Mouse (Mus musculus): ENCODE results near the gene Alcam. TPM values are rescaled to one million over a fixed set of nuclear protein-coding genes. Genes with fewer than 3 reads are reported as not detected.

Gene Alcam
- total RNA-seq, 2 experiments from 2014 or later = 0.84 to 7.6 TPM

- no peak for ATAC-seq (replicated peaks; ENCODE audit: low FRiP score, poor library complexity, severe bottlenecking)
These were observed 74.9 kb downstream of the Alcam start for GRCm38 (mm10) chr16:52378811-52379597.

- no peak for ATAC-seq (replicated peaks; ENCODE audit: low FRiP score, poor library complexity, severe bottlenecking)
These were observed 77.0 kb downstream of the Alcam start for GRCm38 (mm10) chr16:52376827-52377226.

- no peak for ATAC-seq (replicated peaks; ENCODE audit: low FRiP score, poor library complexity, severe bottlenecking)
These were observed 81.9 kb downstream of the Alcam start for GRCm38 (mm10) chr16:52371956-52372355.

- no peak for ATAC-seq (replicated peaks; ENCODE audit: low FRiP score, poor library complexity, severe bottlenecking)
These were observed 85.4 kb downstream of the Alcam start for GRCm38 (mm10) chr16:52368521-52368920.

- ATAC-seq (replicated peaks; ENCODE audit: low FRiP score, poor library complexity, severe bottlenecking) = no peak
These were observed 87.0 kb downstream of the Alcam start for GRCm38 (mm10) chr16:52366915-52367314.

- no peak for ATAC-seq (replicated peaks; ENCODE audit: low FRiP score, poor library complexity, severe bottlenecking)
These were observed 89.8 kb downstream of the Alcam start for GRCm38 (mm10) chr16:52363944-52364511.

- no peak for ATAC-seq (replicated peaks; ENCODE audit: low FRiP score, poor library complexity, severe bottlenecking)
These were observed 110.3 kb downstream of the Alcam start for GRCm38 (mm10) chr16:52343467-52344033.

GRCm38 (mm10) chr16:52342694-52343466 is 111.0 kb downstream of the Alcam start:
- no peak for ATAC-seq (replicated peaks; ENCODE audit: low FRiP score, poor library complexity, severe bottlenecking)

- ATAC-seq (replicated peaks; ENCODE audit: low FRiP score, poor library complexity, severe bottlenecking) = no peak
These were observed 119.8 kb downstream of the Alcam start for GRCm38 (mm10) chr16:52334084-52334483.

GRCm38 (mm10) chr16:52333631-52334030 is 120.2 kb downstream of the Alcam start:
- ATAC-seq (replicated peaks; ENCODE audit: low FRiP score, poor library complexity, severe bottlenecking) = no peak

GRCm38 (mm10) chr16:52331341-52331830 is 122.5 kb downstream of the Alcam start:
- ATAC-seq (replicated peaks; ENCODE audit: low FRiP score, poor library complexity, severe bottlenecking) = no peak

- no peak for ATAC-seq (replicated peaks; ENCODE audit: low FRiP score, poor library complexity, severe bottlenecking)
These were observed 124.5 kb downstream of the Alcam start for GRCm38 (mm10) chr16:52329420-52329819.

- no peak for ATAC-seq (replicated peaks; ENCODE audit: low FRiP score, poor library complexity, severe bottlenecking)
These were observed 134.6 kb downstream of the Alcam start for GRCm38 (mm10) chr16:52319229-52319628.

- ATAC-seq (replicated peaks; ENCODE audit: low FRiP score, poor library complexity, severe bottlenecking) = no peak
These were observed 142.8 kb downstream of the Alcam start for GRCm38 (mm10) chr16:52311073-52311472.

- ATAC-seq (replicated peaks; ENCODE audit: low FRiP score, poor library complexity, severe bottlenecking) = no peak
These were observed 146.9 kb downstream of the Alcam start for GRCm38 (mm10) chr16:52307016-52307415.

- ATAC-seq (replicated peaks; ENCODE audit: low FRiP score, poor library complexity, severe bottlenecking) = no peak
These were observed 150.4 kb downstream of the Alcam start for GRCm38 (mm10) chr16:52303532-52303902.

GRCm38 (mm10) chr16:52302790-52303531 is 150.9 kb downstream of the Alcam start:
- no peak for ATAC-seq (replicated peaks; ENCODE audit: low FRiP score, poor library complexity, severe bottlenecking)

- ATAC-seq (replicated peaks; ENCODE audit: low FRiP score, poor library complexity, severe bottlenecking) = no peak
These were observed 152.1 kb downstream of the Alcam start for GRCm38 (mm10) chr16:52301730-52302129.

- no peak for ATAC-seq (replicated peaks; ENCODE audit: low FRiP score, poor library complexity, severe bottlenecking)
These were observed 157.5 kb downstream of the Alcam start for GRCm38 (mm10) chr16:52296376-52296775.

- no peak for ATAC-seq (replicated peaks; ENCODE audit: low FRiP score, poor library complexity, severe bottlenecking)
These were observed 158.3 kb downstream of the Alcam start for GRCm38 (mm10) chr16:52295535-52295934.

Measured in erythroid progenitor cell, adult 5-6 weeks (primary cell).